Mouse (Mus musculus): ENCODE measurements around the gene Rbm12. TPM values are rescaled to one million over a fixed set of nuclear protein-coding genes. Genes with fewer than 3 reads are reported as not detected.

The Rbm12 gene
- total and polyA plus RNA-seq, 2 experiments from 2014 or later = 19.8 to 29.2 TPM

DNA sequence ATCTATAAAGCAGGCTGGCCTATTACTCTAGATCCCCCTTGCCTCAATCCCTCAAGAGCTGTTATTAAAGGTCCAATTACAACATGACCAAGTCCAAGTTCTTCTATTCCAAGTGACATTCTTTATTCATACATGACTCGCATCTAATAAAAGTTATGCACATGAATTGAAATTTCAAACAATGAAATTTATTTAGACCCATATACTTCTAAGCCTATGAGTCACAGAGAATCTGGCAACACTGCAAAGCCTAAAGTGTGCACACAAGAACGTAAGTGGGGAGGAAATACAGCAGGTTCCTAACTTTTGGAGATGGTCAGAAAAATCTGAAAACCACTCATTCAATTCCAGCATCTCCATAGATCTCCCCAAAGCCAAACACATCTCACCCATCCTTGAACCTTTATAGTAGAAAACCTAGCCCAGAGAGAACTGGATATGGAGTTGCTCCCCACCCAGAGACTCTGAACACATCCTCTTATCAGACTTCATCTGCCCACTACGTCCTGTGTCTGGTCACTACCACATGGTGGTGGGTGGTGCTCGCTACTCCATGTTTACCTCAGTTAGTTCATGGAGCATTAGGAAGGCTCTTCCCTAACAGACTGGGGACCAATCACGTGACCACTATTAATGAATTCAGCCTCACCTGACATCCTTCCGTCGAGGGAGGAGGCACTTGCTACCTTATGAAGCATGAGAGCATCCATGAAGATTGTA is 24.2 kb downstream of the Rbm12 start:
- Histone ChIP-seq H3K27ac (ENCODE audit: low read depth, low read length) (no peak overlapping the region), H3K27me3 (ENCODE audit: insufficient read depth, low read length) (no peaks in the 10 kb centered on the region), H3K4me2 (ENCODE audit: low read depth, low read length, poor library complexity, severe bottlenecking) (no peak overlapping the region), H3K4me1 (ENCODE audit: insufficient read depth, low read length) (no peaks in the 10 kb centered on the region), H3K9me3 (ENCODE audit: low read length) (no peaks in the 10 kb centered on the region), H3K36me3 (ENCODE audit: insufficient read depth, low read length) (0 out of 2 replicates have a peak, but pooled peaks cover 2% of the 10 kb centered on the region), H3K9ac (replicated peaks; ENCODE audit: low read length, poor library complexity, severe bottlenecking) (no peak overlapping the region), H3K4me3 (ENCODE audit: low read depth, low read length) (no peak overlapping the region)
- WGBS = 93% methylated on average over 7 of the region's 7 CpGs
- ATAC-seq (ENCODE audit: low FRiP score) (no peak), DNase-seq (ENCODE audit: low spot score) (no peak)
- TF ChIP-seq CTCF (IDR thresholded peaks at IDR 0.05) = no peak

DNA sequence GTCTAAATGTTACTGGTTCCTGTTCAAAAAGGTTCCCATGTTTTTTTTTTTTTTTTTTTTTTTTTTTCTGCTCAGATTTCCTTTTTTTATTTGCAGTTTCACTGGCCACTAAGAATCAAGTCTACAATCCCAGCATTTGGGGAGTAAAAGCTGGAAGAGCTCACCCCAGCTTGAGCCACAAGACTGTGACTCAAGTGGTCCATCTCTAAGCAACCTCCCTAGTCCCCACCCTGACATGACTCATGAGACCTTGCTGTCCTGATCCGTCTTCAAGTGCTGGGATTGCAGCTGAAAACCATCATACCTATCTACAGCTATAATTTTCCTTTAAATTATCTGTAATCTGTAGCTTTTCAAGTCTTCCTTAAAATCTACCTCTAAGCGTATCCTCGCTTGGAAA is 27.2 kb downstream of the Rbm12 start:
- H3K4me2 ChIP-seq (ENCODE audit: low read depth, low read length, poor library complexity, severe bottlenecking) = no peak overlapping the region
- 91% methylated on average over 3 of the region's 3 CpGs for WGBS
- ATAC-seq (ENCODE audit: low FRiP score) = no peak
- H3K4me1 ChIP-seq (ENCODE audit: insufficient read depth, low read length) = no peaks in the 10 kb centered on the region
- H3K9me3 ChIP-seq (ENCODE audit: low read length) = no peaks in the 10 kb centered on the region
- no peak overlapping the region for H3K9ac ChIP-seq (replicated peaks; ENCODE audit: low read length, poor library complexity, severe bottlenecking)
- H3K27ac ChIP-seq (ENCODE audit: low read depth, low read length) = no peak overlapping the region
- no peak for DNase-seq (ENCODE audit: low spot score)
- H3K4me3 ChIP-seq (ENCODE audit: low read depth, low read length) = no peak overlapping the region
- TF ChIP-seq CTCF (IDR thresholded peaks at IDR 0.05) = no peak
- H3K27me3 ChIP-seq (ENCODE audit: insufficient read depth, low read length) = no peaks in the 10 kb centered on the region
- no peaks in the 10 kb centered on the region for H3K36me3 ChIP-seq (ENCODE audit: insufficient read depth, low read length)

DNA sequence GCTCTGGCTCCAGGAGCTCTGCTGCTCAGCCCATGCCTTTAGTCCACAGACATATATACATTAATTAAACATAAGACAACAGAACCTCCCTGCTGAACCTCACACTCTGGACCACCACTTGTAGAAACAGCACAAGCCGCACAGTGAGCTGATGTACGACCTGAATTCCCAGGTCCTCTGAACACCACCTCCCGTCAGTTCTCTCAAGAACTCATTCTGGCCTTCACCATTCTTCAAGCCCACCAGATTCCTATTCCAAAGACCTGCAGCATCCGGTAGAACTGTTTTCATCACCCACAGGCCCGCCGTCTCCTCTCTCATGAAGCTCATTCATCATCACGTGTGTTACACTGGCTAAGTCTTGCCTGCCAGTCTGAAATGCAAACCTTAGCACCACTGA is 31.4 kb downstream of the Rbm12 start:
- DNase-seq (ENCODE audit: low spot score) (no peak), ATAC-seq (ENCODE audit: low FRiP score) (no peak)
- no peaks in the 10 kb centered on the region for H3K4me1 ChIP-seq (ENCODE audit: insufficient read depth, low read length)
- no peaks in the 10 kb centered on the region for H3K27me3 ChIP-seq (ENCODE audit: insufficient read depth, low read length)
- no peaks in the 10 kb centered on the region for H3K9me3 ChIP-seq (ENCODE audit: low read length)
- H3K9ac ChIP-seq (replicated peaks; ENCODE audit: low read length, poor library complexity, severe bottlenecking) = no peak overlapping the region
- 90% methylated on average over 7 of the region's 7 CpGs for WGBS
- H3K4me2 ChIP-seq (ENCODE audit: low read depth, low read length, poor library complexity, severe bottlenecking) = no peak overlapping the region
- no peak overlapping the region for H3K27ac ChIP-seq (ENCODE audit: low read depth, low read length)
- H3K4me3 ChIP-seq (ENCODE audit: low read depth, low read length) = no peak overlapping the region
- H3K36me3 ChIP-seq (ENCODE audit: insufficient read depth, low read length) = peaks cover 35% of the 10 kb centered on the region
- no peak for TF ChIP-seq CTCF (IDR thresholded peaks at IDR 0.05)

DNA sequence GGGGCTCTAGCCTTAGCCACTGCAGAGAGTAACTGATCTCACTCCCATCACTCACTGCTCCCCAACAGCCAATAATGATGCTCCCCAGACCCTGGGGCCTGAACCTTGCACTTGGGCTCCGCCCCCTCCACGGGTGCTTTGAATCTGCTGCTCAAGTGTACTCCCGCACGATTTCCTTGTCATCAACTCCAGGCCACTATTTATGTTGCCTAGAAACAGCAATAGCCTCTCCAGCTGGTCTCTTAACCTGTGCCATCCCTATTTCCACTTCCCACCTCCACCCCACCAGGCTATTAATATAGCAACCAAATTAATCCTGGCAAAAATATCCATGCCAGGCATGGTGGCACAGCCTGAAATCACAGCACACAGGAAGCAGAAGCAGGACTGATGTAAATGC is 32.1 kb downstream of the Rbm12 start:
- Histone ChIP-seq H3K4me3 (ENCODE audit: low read depth, low read length) (no peak overlapping the region), H3K4me1 (ENCODE audit: insufficient read depth, low read length) (no peaks in the 10 kb centered on the region), H3K36me3 (ENCODE audit: insufficient read depth, low read length) (peaks cover 41% of the 10 kb centered on the region), H3K9ac (replicated peaks; ENCODE audit: low read length, poor library complexity, severe bottlenecking) (no peak overlapping the region), H3K27ac (ENCODE audit: low read depth, low read length) (no peak overlapping the region), H3K27me3 (ENCODE audit: insufficient read depth, low read length) (no peaks in the 10 kb centered on the region), H3K9me3 (ENCODE audit: low read length) (no peaks in the 10 kb centered on the region), H3K4me2 (ENCODE audit: low read depth, low read length, poor library complexity, severe bottlenecking) (no peak overlapping the region)
- DNase-seq (ENCODE audit: low spot score) (no peak), ATAC-seq (ENCODE audit: low FRiP score) (no peak)
- 44% methylated on average over 4 of the region's 4 CpGs for WGBS
- TF ChIP-seq CTCF (IDR thresholded peaks at IDR 0.05) = no peak

DNA sequence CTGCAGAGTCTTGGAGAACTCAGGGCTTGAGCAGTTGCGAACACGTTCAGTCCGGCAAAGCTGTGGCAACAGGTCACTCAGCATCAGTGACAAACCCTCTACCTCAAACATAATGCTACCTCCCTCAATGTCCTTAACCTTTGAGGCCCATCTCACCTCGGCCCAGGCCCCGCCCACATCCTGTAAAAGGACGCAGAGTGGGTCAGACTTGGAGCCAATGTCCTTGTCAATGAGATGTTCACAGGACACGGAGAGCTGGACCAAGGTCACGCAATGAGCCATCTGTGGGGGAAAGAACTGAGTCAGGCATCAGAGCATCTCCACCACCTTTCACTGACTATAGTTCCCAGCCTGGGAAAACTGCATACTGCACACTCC is 32.6 kb downstream of the Rbm12 start:
- ATAC-seq (ENCODE audit: low FRiP score) (no peak), DNase-seq (ENCODE audit: low spot score) (no peak)
- Histone ChIP-seq H3K4me3 (ENCODE audit: low read depth, low read length) (no peak overlapping the region), H3K27ac (ENCODE audit: low read depth, low read length) (no peak overlapping the region), H3K4me2 (ENCODE audit: low read depth, low read length, poor library complexity, severe bottlenecking) (no peak overlapping the region), H3K9ac (replicated peaks; ENCODE audit: low read length, poor library complexity, severe bottlenecking) (no peak overlapping the region), H3K27me3 (ENCODE audit: insufficient read depth, low read length) (no peaks in the 10 kb centered on the region), H3K9me3 (ENCODE audit: low read length) (no peaks in the 10 kb centered on the region), H3K4me1 (ENCODE audit: insufficient read depth, low read length) (no peaks in the 10 kb centered on the region), H3K36me3 (ENCODE audit: insufficient read depth, low read length) (peaks cover 45% of the 10 kb centered on the region)
- no peak for TF ChIP-seq CTCF (IDR thresholded peaks at IDR 0.05)
- 91% methylated on average over 8 of the region's 8 CpGs for WGBS

DNA sequence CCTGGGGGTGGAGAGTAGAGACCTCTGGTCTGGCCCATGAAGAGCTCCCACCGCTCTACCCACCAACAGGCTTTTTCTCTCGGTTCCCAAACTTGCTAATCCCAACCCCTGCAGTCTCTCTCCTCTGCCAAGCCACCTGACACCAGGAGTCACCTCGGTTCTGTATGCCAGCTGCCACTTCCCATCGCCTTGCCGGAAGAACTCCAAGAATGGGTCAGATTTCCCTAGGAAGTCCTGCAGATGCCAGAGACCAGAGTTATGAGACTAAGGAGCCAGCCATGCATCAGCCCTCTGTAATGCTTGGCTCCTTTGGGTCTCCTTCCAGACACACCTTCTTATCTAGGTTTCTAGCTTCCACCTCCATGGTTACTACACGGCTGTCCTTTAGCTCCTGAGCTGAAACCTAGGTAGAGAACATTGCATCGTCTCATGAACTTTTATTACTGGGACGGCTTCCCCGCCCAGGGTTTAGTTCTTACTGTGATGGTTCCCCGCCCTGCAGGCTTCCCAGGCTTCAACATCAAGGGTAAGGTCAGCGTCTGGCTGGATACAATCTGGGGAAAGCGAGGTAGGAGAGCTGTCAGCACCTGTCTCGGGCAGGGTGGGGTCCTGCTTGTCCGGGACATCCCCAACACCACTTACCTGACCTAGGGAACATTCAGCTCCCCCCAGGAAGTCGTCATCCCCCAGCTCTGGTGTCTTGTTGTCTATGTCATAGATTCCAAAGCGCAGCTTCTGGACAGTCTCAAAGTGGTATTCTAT is 33.2 kb downstream of the Rbm12 start:
- no peaks in the 10 kb centered on the region for H3K9me3 ChIP-seq (ENCODE audit: low read length)
- 92% methylated on average over 16 of the region's 16 CpGs for WGBS
- H3K36me3 ChIP-seq (ENCODE audit: insufficient read depth, low read length) = peaks cover 50% of the 10 kb centered on the region
- H3K27ac ChIP-seq (ENCODE audit: low read depth, low read length) = no peak overlapping the region
- ATAC-seq (ENCODE audit: low FRiP score) (no peak), DNase-seq (ENCODE audit: low spot score) (no peak)
- TF ChIP-seq CTCF (IDR thresholded peaks at IDR 0.05) = no peak
- no peak overlapping the region for H3K4me3 ChIP-seq (ENCODE audit: low read depth, low read length)
- H3K27me3 ChIP-seq (ENCODE audit: insufficient read depth, low read length) = no peaks in the 10 kb centered on the region
- H3K4me2 ChIP-seq (ENCODE audit: low read depth, low read length, poor library complexity, severe bottlenecking) = no peak overlapping the region
- no peak overlapping the region for H3K9ac ChIP-seq (replicated peaks; ENCODE audit: low read length, poor library complexity, severe bottlenecking)
- no peaks in the 10 kb centered on the region for H3K4me1 ChIP-seq (ENCODE audit: insufficient read depth, low read length)
